Mouse (Mus musculus): Measurements from ENCODE around the gene Gm12184.
"Not testable (repeated sequence)": the region's sequence is repeated elsewhere in the genome, so short reads cannot be mapped to it uniquely, and the experiment has no call there.

Gene Gm12184

GRCm38 (mm10) chr11:48825979-48826751 is at the start of gene Gm12184, which contains the start of gene Trim7:
Gene Gm12184, minus strand, starts transcription at chr11:48826655.
Gene Trim7, plus strand, starts transcription at chr11:48826140.
- DNase-seq = peak; percentile 50 to 58

- DNase-seq = not testable (repeated sequence)
Measured at GRCm38 (mm10) chr11:48875343-48875837, 48.9 kb upstream of the Gm12184 start.

GRCm38 (mm10) chr11:48874465-48874864 is 48.0 kb upstream of the Gm12184 start:
- DNase-seq = peak; percentile 25 to 65

GRCm38 (mm10) chr11:48873591-48874290 is 47.3 kb upstream of the Gm12184 start:
- DNase-seq = no peak

- no peak for DNase-seq
Measured at GRCm38 (mm10) chr11:48872695-48873300, 46.3 kb upstream of the Gm12184 start.

- DNase-seq = peak; percentile 32 to 41
Measured at GRCm38 (mm10) chr11:48871817-48872541, 45.5 kb upstream of the Gm12184 start.

- peak; percentile 46 to 64 for DNase-seq
Measured at GRCm38 (mm10) chr11:48871201-48871772, 44.8 kb upstream of the Gm12184 start, which contains the start of gene Irgm1. Gene Irgm1, minus strand, starts transcription at chr11:48871683.

- no peak for DNase-seq
Measured at GRCm38 (mm10) chr11:48870781-48871180, 44.3 kb upstream of the Gm12184 start.

GRCm38 (mm10) chr11:48869380-48870110 is 43.1 kb upstream of the Gm12184 start:
- DNase-seq = no peak

- DNase-seq = no peak
Measured at GRCm38 (mm10) chr11:48866481-48866880, 40.0 kb upstream of the Gm12184 start.

- no peak for DNase-seq
Measured at GRCm38 (mm10) chr11:48863808-48864207, 37.4 kb upstream of the Gm12184 start.

GRCm38 (mm10) chr11:48862784-48863319 is 36.4 kb upstream of the Gm12184 start:
- DNase-seq = no peak

GRCm38 (mm10) chr11:48859014-48859413 is 32.6 kb upstream of the Gm12184 start:
- peak in 1 of 2 experiments; percentile 74 for DNase-seq

GRCm38 (mm10) chr11:48853474-48854180 is 27.2 kb upstream of the Gm12184 start:
- DNase-seq = peak; percentile 92 to 95

- peak in 1 of 2 experiments; percentile 45 for DNase-seq
Measured at GRCm38 (mm10) chr11:48852624-48853473, 26.4 kb upstream of the Gm12184 start.

- DNase-seq = no peak
Measured at GRCm38 (mm10) chr11:48852190-48852589, 25.7 kb upstream of the Gm12184 start.

GRCm38 (mm10) chr11:48851270-48851995 is 25.0 kb upstream of the Gm12184 start:
- no peak for DNase-seq

- no peak for DNase-seq
Measured at GRCm38 (mm10) chr11:48850240-48850639, 23.8 kb upstream of the Gm12184 start.

- no peak for DNase-seq
Measured at GRCm38 (mm10) chr11:48846881-48847280, 20.4 kb upstream of the Gm12184 start.

Data from cerebellum, postnatal 25 days (tissue).